Mouse (Mus musculus) 3T3-L1 (cell line): ENCODE results near the gene Gata1.
"Not testable (repeated sequence)": the region's sequence is repeated elsewhere in the genome, so short reads cannot be mapped to it uniquely, and the experiment has no call there.

Source experiments
- DNase-seq: peaks from one replicate; pipeline ENCODE4 v3.0.0-alpha.2; 2015; ENCODE audit warnings: low read depth, low spot score

Gene Gata1

DNA sequence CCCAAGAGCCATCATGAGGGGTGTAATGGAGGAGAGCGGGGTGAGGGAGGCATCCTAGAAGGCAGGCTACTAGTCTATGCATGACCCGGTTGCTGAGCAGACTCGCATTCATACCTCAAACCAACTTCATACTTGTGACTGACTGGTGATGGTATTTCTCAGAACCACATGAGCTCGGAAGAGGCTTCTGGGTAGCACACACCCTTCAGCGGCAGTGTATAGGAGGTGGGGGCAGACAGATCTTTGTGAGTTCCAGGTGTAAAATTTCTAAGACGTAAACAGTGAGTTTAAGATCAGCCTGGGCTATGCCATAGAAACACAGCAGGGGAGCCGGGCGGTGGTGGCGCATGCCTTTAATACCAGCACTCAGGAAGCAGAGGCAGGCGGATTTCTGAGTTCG, at the start of gene Gata1:
TSS of gene Gata1 (minus strand) at position 180 of the 400 bp plus-strand sequence.
- no peak for DNase-seq

DNA sequence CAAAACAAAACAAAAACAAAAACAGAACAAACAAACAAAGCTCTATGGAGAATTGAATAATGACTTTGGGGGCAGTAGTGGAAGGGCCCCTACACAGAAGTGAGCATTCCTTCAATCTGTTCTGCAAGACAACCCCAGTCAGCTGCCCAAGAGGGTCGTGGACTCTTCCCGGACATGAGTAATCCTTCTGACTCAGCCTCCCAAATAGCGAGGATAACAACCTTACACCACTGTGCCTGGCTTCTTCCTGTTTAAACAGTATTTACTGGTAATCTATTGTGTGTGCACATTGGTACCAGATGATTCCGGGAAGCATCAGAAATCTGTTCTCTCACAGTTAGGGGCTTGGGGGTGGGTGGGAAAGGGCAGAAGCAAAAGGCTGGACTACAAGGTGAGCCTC, 48.9 kb upstream of the Gata1 start:
- peak; percentile 59 for DNase-seq

DNA sequence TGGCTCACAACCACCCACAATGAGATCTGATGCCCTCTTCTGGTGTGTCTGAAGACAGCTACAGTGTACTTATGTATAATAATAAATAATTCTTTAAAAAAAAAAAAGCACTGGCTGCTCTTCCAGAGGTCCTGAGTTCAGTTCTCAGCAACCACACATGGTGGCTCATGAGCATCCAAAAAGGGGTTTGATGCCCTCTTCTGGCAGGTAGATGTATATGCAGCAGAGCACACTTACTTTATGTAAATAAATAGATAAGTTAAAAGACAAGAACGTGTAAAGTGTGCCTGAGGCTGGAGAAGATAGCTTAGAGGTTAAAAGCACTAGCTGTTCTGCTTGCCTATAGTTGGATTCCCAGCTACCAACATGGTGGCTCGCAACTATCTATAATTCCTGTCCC, 46.9 kb upstream of the Gata1 start:
- DNase-seq = no peak

DNA sequence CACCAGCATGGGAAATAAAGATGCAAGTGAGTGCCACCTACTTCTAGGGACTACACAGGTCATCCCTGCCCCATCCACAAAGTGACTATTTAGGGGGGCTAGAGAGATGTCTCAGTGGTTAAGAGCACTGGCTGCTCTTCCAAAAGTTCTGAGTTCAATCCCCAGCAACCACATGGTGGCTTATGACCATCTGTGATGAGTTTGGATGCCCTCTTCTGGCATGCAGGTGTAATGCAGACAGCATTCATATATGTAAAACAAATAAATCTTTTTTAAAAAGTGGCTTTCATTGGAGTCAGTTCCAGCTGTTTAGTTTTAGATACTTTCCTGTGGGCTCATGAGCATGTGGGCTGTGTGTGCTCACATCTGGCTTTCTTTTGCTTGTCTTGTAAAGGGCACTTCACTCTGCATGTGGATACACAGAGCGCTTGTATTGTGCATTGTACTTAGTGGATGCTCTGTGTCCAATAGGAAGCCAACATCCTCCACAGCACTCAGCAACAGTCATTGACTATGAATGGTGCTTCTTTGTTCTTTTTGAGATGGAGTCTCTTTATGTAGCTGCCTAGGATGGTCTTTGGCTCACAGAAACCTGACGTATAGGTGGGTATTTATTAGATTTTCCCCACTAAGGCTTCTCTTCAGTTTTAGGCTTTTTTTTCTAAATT, 42.4 kb upstream of the Gata1 start:
- DNase-seq = peak; percentile 38

DNA sequence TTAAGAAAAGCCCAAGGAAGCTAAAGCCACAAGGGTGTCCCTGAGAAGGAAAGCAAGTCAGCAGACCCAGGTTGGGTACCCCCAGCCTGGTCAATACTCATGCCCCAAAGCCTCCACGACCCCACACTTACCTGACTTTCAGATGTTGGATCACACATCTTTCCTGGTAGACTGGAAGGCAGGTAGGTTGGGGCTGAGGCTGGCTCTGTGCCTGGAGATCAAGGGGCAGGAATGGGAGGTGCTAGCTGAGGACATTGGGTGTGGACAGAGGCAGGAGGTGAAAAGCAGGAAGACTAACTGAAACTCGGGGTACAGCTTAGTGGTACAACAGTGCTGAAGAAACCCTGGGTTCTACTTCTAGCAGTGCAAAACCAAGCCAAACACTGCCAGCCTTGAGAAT, 40.4 kb upstream of the Gata1 start, which contains the start of gene Glod5:
TSS of gene Glod5 (minus strand) at position 207 of the 400 bp plus-strand sequence.
- DNase-seq = no peak

DNA sequence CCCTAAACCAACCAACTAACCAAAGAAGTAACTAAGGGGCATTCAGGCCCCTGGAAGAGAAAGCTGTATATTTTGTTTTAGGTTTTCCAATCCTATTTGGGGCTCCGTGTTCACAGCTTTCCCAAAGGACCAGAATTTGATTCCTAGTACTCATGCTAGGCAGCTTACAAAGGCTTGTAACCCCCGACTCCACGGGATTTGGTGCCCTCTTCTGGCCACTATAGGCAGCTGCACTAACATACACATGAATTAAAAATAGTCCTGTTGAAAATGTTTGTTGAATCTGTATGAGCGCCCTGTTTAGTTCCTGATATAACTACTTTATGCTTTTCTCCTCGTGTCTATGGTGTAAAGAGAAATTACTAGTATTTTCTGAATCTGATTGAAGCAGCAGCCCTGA, 39.3 kb upstream of the Gata1 start:
- peak; percentile 81 for DNase-seq

DNA sequence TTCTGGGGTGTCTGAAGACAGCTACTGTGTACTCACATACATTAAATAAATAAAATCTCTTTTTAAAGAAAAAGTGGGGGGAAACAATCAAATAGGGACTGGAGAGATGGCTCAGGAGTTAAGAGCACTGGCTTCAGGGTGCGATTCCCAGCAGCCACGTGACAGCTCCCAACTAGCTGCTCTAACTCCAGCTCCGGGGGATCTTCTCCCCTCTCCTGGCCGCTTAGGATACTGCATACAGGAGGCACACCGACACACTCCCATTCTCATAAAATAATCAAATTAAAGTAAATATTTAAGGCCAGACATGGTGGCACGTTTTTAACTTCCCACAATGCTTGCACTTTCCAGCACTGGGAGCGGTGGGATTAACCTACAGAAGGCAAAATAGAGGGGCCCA, 37.8 kb upstream of the Gata1 start:
- peak; percentile 23 for DNase-seq

DNA sequence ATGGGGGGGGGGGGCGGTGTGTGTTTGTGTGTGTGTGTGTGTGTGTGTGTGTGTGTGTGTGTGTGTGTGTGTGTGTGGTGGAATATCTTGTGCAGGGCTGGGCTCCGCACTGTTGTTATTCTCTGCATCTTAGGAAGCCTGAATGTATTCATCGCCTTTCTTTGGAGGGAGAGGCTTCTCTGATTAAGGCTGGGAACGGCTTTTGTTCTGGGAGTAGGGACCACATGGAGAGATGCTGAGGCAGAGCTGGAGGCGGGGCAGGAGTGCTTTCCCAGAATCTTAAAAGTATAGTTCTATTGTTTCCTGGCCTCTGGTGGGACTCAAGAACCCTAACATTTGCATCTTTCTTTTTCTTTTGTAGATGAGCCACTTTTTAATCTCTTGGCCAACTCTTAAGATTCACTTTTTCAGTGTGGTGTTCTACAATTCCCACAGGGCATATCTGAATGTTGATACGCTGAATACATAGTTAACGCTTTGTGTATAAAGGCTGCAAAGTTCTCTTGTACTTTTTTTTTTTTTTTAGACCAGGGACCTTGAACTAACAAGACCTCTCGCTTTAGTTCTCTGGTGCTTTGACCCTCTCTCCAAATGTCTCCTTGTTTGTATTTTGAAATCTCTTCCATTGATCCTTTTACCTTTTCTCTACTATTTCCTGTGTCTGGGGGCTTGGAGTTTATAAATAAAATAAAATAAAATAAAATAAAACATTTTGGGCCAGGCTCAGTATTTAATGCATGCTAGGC, 35.9 kb upstream of the Gata1 start:
- DNase-seq = no peak

DNA sequence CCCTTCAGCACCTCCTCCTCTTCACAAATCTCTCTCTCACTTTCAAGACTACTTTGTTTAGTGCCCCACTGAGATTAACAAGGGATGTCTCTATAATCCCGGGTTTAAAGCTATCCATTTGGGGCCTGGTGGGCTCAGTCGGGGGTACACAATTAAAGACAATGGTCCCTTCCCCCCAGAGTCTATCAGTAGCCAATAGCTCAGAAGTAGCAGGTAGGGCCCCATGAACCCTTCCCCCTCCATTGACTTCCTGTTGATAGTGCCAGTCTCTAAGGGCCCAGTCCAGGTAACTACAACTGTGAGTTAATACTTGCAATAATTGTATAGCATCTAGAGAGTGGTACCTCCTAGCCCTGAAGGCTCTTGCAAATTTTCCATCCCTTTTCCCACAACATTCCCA, 35.3 kb upstream of the Gata1 start:
- DNase-seq = no peak

DNA sequence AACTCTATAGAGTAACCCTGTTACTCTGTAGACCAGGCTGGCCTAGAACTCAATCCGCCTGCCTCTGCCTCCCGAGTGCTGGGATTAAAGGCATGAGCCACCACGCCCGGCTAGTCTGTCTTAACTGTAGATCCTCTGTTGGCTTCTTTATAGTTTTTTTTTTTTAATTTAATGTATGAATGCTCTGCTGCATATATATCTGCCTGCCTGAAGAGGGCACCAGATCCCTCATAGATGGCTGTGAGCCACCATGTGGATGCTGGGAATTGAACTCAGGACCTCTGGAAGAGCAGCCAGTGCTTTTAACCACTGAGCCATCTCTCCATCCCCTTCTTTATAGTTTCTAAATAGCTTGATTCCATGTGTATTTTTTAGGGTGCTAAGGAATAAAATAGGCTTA, 31.5 kb upstream of the Gata1 start:
- DNase-seq = not testable (repeated sequence)

DNA sequence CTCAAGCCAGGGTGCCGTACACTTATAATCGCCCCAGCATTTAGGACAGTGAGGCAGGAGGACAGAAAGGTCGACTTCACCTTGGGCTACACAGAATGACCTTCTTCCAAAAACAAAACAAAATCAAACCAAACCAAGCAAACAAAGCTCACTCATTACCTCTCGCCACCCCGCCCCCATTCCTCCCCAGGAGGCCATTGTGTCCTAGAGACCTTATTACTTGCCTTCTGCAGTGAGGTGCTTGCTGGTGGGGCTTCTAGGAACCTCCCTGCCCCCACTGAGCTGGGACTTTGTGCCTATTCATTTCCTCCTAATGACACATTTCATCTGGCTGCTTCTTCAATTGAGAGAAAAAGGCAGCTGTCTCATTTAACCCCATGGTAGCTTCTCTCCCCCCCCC, 30.7 kb upstream of the Gata1 start:
- no peak for DNase-seq

DNA sequence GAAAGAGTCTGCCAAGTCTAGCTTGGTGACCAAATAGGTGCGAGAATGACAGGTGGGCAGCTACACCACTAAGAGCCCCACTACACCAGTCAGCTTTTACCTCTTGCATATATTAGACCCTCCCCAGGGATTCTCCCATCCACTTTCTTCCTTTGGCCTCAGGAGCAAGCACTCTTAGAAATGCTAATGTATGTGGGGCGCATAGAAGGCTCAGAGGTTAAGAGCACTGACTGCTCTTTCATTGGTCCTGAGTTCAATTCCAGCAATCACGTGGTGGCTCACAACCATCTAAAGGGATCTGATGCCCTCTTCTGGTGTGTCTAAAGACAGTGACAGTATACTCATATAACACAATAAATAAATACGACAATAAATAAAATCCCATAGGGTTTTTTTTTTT, 25.1 kb upstream of the Gata1 start:
- no peak for DNase-seq

DNA sequence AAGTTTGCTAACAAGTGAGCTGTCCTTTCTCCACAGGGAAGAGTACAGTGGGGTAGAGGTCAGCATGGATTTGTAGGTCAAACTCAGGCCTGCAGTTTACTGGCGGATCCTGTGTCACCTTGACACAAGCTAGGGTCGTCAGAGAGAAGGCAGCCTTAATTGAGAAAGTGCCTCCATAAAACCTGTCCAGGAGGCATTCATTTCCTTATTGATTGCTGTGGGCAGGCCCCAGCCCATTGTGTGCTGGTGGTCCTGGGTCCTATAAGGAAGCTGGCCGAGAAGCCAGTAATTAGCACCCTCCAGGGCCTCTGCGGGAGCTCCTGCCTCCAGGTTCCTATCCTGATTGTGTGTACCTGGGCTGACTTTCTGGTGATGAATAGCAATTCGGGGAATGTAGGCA, 24.1 kb upstream of the Gata1 start:
- DNase-seq = no peak

DNA sequence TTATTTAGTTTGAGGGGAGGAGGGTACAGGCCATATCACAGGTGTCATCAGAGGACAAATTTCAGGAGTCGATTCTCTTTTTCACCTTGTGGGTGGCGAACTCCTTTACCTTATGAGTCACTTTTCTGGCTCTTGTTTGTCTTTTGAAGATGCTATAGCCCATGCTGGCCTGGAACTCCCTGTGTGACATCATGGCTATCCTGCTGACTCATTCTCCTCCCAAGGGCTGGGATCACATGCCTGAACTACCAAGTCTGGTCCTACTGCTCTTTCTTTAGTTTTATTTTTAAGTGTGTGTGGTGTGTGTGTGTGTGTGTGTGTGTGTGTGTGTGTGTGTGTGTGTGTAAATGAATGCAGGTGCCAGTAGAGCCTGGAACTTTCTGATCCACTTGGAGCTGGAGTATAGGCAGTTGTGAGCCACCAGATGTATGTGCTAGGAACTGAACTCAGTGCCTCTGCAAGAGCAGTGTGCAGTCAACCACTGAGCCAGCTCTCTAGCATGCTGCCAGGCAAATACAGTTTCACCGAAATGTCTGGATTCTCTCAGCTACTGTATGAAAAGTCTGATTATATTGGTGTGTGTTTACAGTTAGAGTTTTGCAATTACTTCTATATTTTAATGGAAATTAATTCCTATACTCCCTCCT, 22.8 kb upstream of the Gata1 start:
- peak; percentile 85 for DNase-seq

DNA sequence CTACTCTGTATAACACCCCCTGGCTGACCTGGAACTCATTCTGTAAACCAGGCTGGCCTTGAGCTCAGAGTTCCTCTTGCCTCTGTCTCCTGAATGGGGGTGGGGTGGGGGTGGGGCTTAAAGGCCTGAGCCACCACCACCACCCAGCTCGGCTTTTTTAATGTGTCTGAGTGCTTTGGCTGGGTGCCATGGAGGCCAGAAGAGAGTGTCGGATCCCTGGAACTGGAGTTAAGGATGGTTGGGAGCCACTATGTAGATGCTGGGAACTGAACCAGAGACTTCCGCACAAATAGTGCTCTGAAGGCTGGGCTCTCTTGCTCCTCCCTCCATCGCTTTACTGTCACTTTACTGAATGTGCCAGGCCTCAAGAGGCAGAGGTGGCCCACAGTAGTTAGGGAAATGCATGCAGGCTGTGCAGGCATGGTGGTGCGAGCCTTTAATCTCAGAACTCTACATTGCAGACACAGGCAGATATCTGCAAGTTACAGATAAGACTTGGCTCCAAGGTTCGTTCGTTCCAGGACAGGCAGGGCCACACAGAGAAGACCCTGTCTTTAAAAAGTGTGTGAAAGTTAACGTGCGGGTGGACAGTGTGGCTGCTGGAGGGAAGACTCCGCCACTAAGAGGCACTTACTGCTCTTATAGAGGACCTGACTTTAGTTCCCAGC, 15.3 kb upstream of the Gata1 start:
- DNase-seq = no peak

DNA sequence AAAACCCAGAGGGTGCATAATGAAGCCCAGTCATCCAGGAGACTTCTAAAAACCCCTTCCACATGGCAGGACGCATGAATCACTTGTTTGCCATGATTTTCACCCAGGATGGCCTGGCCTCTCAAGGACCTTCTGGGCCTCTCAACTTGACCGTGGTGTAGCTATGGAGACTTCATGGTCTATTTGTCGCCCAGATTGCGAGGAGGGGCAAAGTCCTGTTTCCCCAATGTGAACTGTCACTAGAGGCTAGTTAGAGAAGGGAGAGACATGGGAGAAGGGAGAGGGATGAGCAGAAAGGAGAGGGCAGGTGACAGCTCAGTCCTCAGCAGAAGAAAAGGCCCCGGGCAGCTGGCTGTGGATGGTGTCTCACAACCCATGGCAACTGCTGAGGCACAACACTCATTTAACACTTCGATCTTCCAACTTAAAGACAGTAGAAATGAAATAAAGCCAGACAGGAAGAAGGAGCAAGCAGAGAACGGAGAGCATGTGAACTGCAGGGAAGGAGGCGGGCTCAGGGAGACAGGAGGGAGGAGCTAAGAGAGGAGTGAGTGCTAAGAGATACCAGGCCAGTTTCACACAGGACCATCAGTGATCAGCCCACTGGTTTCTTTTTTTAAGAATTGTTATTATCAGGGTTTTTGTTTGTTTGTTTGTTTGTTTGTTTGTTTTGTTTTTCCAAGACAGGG, 14.7 kb upstream of the Gata1 start:
- DNase-seq = no peak

DNA sequence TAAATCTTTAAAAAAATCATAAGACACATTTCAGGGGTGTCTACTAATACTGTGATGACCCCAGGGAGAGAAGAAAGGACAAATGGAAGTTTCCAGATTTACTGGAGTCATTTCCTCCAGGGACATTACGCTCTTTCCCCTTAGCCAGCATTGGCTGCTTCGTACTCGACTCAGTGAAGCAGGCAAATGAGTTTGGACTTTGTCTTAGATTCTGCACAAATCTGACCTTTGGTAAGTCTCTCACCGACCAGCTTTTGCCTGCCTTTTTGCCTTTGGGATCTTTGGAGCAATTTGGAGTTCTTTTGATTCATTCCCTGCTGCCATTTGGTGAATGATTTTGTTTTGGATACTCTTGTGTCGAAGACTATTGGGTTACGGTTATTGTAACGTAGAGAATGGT, 3.5 kb upstream of the Gata1 start:
- DNase-seq = no peak

DNA sequence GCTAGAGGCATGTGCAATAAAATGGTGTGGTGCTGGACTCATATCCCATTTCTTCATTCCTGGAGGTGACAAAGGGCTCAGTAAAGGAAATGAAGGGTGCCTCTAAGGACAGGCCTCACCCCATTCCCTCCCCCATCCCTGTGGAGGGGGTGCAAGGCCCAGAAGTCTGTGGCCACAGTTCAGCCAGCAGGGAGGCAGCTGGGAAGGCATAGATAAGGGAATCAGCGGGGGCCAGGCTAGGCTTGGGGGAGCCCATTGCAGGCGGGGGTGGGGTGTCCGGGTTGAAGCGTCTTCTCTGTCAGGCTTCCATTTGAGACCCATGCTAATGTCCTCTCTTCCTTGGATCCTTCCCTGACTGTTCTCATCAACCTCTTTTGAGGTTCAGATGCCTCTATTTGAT, 6.6 kb downstream of the Gata1 start:
- no peak for DNase-seq

DNA sequence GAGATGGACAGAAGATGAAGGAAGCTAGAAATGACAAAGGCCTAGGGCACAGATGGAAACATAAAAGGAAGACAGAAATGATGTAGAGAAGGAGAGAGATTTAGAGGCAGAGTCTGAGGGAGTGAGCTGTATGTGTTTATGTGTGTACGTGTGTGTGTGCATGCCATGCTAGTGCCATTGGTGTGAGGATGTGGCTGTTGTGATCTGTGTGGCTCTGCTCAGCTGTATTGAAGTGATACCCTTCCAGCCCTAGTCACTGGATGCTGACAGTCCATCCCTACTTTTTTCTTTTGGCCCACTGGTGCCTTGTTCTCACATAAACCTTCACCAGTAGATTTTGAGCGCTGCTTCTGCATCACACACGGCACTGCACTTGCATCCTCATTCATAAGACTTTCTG, 9.0 kb downstream of the Gata1 start:
- no peak for DNase-seq

DNA sequence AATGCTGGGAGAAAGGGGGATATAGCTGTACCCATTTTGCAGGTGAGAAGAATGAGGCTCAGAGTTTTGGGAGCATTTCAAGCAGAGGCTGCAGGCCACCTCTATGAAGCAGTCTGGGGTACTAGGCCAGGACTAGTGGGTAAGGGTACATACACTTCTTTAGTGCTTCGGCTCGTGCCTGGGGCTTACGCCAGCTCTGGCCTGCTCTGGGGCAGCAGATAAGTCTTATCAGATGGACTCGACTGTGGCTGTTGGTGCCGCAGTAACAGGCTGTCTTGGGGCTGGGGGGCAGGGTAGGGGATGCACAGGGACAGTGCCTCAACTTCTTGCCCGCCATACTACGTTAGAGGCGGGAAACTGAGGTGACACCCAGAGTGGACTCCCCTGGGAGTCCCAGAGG, 9.6 kb downstream of the Gata1 start:
- DNase-seq = no peak

DNA sequence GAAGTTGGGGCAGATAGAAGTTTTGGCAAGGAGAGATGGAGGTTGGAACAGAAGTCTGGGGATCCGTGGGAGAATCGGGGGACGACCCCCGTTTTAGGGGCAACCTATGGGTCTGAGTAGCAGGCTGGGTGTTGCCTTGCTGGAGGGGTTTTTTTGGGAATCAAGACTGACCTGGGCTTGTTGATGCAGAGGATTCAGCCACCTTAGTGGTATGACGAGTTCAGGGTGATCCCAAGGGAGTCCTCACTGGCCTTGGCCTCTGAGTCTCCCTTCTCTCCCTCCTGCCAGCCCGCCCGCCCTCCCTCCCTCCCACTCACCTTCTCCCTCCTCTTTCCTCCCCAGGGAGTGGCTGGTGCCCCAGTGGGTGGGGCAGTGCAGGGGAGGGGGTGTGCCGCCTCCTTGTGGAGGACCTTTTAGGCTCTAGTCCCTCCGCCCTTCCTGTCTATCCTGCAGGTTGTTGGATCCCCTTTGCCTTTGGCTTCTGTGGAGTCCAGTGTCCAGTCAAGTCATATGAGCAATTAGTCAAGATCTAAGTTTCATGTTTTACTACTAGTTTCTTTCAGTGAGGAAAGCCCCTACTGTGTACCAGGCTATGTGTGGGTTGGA, 10.2 kb downstream of the Gata1 start:
- no peak for DNase-seq
